Mouse (Mus musculus): ENCODE data around the gene Gm17660. TPM values are rescaled to one million over a fixed set of nuclear protein-coding genes. Genes with fewer than 3 reads are reported as not detected.
"Not testable (repeated sequence)": the region's sequence is repeated elsewhere in the genome, so short reads cannot be mapped to it uniquely, and the experiment has no call there.

Gm17660 gene
- polyA plus RNA-seq, 1 experiment from 2014 or later = not detected

DNA sequence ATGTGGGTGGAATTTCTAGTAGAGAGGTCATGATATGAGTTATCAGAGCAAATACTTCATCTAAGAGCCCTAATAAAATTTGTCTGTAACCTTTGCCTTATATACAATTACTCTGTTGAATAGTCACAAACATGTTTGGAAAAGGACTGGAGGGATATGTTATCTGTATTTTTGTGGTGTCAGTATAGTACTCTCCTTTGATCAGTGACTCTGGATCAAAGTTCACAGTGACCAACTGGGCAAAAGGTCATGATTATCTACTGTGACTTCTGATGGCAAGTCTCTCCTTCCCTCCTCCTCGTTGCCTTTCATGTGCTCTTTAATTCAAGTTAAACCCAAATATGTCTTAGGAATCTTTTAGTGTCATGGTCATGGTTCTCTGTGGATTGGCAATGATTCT is 41.6 kb downstream of the Gm17660 start:
- H3K27ac ChIP-seq (replicated peaks) = no peak overlapping the region
- DNase-seq (ENCODE audit: low spot score) (no peak), ATAC-seq (ENCODE audit: low FRiP score, low TSS enrichment) (no peak)
- H3K36me3 ChIP-seq (ENCODE audit: control insufficient read depth, insufficient read depth, low read length) = no peaks in the 10 kb centered on the region
- no peak overlapping the region for H3K4me2 ChIP-seq (replicated peaks; ENCODE audit: low read depth)
- no peak overlapping the region for H3K9ac ChIP-seq (ENCODE audit: low read length)
- no peaks in the 10 kb centered on the region for H3K9me3 ChIP-seq (ENCODE audit: control insufficient read depth, low read length)
- TF ChIP-seq EP300 (optimal IDR thresholded peaks at IDR 0.05) (no peak), CTCF (IDR thresholded peaks at IDR 0.05; ENCODE audit: low read depth) (no peak)
- WGBS = 48% methylated on average over 1 of the region's 1 CpGs
- no peaks in the 10 kb centered on the region for H3K27me3 ChIP-seq (ENCODE audit: control insufficient read depth, insufficient read depth, low read length)
- H3K4me1 ChIP-seq (replicated peaks; ENCODE audit: control insufficient read depth, insufficient read depth) = no peaks in the 10 kb centered on the region
- no peak overlapping the region for H3K4me3 ChIP-seq (ENCODE audit: low read depth, low read length)

DNA sequence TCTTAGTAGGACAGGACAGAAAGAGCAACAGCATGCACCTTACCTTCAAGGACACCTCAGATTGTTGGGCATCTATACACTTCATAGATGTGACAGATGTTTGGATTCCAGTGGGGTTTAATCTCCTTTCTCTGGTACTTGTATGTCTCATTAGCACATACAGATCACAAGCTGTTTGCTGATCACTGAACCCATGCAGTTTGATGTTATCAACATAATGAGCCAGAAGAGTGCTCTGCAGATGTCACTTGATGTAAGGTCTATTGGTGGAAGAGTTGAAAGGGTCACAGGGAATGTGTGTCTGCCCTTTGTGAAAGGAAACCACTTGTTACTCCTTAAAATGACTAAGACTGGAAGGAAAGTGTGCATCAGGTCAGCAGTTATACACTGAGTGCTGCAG is 42.3 kb downstream of the Gm17660 start:
- Histone ChIP-seq H3K4me1 (replicated peaks; ENCODE audit: control insufficient read depth, insufficient read depth) (no peaks in the 10 kb centered on the region), H3K36me3 (ENCODE audit: control insufficient read depth, insufficient read depth, low read length) (no peaks in the 10 kb centered on the region), H3K27me3 (ENCODE audit: control insufficient read depth, insufficient read depth, low read length) (no peaks in the 10 kb centered on the region), H3K4me3 (ENCODE audit: low read depth, low read length) (no peak overlapping the region), H3K9me3 (ENCODE audit: control insufficient read depth, low read length) (no peaks in the 10 kb centered on the region), H3K9ac (ENCODE audit: low read length) (no peak overlapping the region), H3K27ac (replicated peaks) (no peak overlapping the region), H3K4me2 (replicated peaks; ENCODE audit: low read depth) (no peak overlapping the region)
- no peak for DNase-seq (ENCODE audit: low spot score)
- TF ChIP-seq CTCF (IDR thresholded peaks at IDR 0.05; ENCODE audit: low read depth) (no peak), EP300 (optimal IDR thresholded peaks at IDR 0.05) (no peak)
- ATAC-seq (ENCODE audit: low FRiP score, low TSS enrichment) = no peak

DNA sequence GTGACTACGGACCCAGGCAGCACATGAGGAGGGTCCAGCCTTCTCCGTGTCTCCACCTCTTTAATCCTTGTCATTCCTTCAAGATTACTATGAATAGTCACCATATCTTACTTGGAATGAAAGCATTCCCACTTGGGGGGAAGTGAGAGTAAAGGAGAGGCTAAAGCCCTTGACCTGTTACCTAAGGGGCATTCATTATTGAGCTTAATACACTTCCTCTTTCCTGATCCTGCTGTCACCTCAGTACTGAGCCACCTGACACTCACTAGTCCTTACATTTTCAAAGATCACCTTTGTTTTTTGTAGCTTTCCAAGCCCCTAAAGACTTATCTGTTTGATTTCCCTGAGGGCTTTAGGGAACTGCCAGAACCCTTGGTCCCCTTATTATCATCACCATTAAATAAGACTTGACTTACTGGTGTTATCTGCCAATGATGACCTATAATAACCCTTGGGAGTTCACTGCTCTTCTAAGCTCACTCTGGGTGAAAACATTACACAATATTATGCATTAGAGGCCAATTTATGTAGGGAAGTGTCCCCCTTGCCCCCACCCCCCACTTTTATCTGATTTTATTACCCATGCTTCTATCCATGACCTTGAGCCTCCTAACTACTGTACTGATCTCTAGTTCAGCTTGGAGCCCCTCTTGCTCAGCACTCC is 44.8 kb downstream of the Gm17660 start:
- H3K9ac ChIP-seq (ENCODE audit: low read length) = no peak overlapping the region
- no peaks in the 10 kb centered on the region for H3K9me3 ChIP-seq (ENCODE audit: control insufficient read depth, low read length)
- H3K4me3 ChIP-seq (ENCODE audit: low read depth, low read length) = no peak overlapping the region
- H3K36me3 ChIP-seq (ENCODE audit: control insufficient read depth, insufficient read depth, low read length) = no peaks in the 10 kb centered on the region
- H3K27me3 ChIP-seq (ENCODE audit: control insufficient read depth, insufficient read depth, low read length) = no peaks in the 10 kb centered on the region
- no peak for ATAC-seq (ENCODE audit: low FRiP score, low TSS enrichment)
- WGBS = 87% methylated on average over 2 of the region's 2 CpGs
- DNase-seq (ENCODE audit: low spot score) = no peak
- TF ChIP-seq EP300 (optimal IDR thresholded peaks at IDR 0.05) (no peak), CTCF (IDR thresholded peaks at IDR 0.05; ENCODE audit: low read depth) (no peak)
- H3K27ac ChIP-seq (replicated peaks) = no peak overlapping the region
- H3K4me2 ChIP-seq (replicated peaks; ENCODE audit: low read depth) = no peak overlapping the region
- no peaks in the 10 kb centered on the region for H3K4me1 ChIP-seq (replicated peaks; ENCODE audit: control insufficient read depth, insufficient read depth)

DNA sequence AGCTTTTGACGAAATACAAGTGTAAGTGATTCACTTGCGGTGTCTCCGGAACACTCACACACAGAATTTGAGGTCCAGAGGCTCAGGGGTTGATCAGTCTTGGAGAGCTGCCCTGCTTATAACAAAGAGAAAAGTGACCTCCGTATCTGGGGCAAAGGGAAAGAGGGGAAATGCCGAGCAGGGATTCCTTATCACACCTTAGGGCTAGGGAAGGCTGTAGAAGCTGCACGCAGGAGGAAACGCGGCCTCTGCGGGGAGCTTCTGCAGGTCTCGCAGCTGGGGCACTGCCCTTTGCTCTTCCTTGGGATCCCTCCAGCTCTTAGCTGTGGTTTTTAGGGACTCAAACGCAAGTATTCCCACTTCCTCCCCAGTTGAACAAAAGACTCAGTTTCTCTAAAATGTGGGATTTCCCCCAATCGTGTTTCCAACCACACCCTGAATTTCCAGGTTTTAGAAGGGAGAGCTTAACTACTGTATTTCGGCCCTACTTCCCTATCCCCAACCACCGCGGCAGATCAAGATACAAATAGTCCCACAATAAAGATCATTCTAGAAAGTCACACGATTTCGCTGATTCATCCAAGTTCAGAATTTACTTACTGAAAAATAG is 52.1 kb downstream of the Gm17660 start:
- Histone ChIP-seq H3K27me3 (ENCODE audit: control insufficient read depth, insufficient read depth, low read length) (no peaks in the 10 kb centered on the region), H3K9me3 (ENCODE audit: control insufficient read depth, low read length) (no peaks in the 10 kb centered on the region), H3K4me1 (replicated peaks; ENCODE audit: control insufficient read depth, insufficient read depth) (no peaks in the 10 kb centered on the region; the same call in 1 of the 2 replicates), H3K4me3 (ENCODE audit: low read depth, low read length) (no peak overlapping the region), H3K9ac (ENCODE audit: low read length) (no peak overlapping the region), H3K27ac (replicated peaks) (no peak overlapping the region), H3K36me3 (ENCODE audit: control insufficient read depth, insufficient read depth, low read length) (no peaks in the 10 kb centered on the region), H3K4me2 (replicated peaks; ENCODE audit: low read depth) (no peak overlapping the region)
- DNase-seq (ENCODE audit: low spot score) = peak; percentile 59
- ATAC-seq (ENCODE audit: low FRiP score, low TSS enrichment) = peak; percentile 41
- 54% methylated on average over 17 of the region's 17 CpGs for WGBS
- no peak for TF ChIP-seq EP300 (optimal IDR thresholded peaks at IDR 0.05)
- no peak for TF ChIP-seq CTCF (IDR thresholded peaks at IDR 0.05; ENCODE audit: low read depth)

DNA sequence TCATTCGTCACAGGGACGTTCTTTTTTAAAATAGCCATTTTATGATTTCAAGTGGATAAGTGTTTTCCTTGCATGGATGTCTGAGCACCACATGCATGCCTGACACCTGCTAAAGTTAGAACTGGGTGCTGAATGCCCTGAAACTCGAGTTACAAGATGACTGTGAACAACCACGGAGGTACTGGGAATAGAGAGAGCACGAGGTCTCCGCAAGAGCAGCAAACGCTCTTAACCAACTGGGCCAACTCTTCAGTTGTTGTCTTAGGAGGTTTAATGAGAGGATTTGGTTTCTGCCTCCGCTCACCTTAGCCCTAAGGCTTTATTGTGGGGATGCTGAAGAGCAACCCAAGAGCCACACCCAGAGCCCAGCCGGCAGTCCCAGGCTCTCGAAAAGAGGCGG is 52.6 kb downstream of the Gm17660 start:
- H3K9ac ChIP-seq (ENCODE audit: low read length) = no peak overlapping the region
- 65% methylated on average over 11 of the region's 11 CpGs for WGBS
- H3K4me2 ChIP-seq (replicated peaks; ENCODE audit: low read depth) = no peak overlapping the region

DNA sequence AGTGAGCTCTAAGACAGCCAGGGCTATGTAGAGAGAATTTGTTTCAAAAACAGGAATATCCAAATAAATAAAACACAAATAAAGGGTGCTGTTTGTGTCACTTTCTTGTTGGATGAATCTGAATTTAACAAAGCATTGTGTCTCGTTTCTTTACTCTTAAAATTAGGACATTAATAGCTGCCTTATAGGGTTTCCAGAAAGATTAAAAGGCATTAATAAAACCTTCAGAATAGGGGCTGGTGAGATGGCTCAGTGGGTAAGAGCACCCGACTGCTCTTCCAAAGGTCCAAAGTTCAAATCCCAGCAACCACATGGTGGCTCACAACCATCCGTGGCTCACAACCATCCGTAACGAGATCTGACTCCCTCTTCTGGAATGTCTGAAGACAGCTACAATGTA is 53.2 kb downstream of the Gm17660 start:
- not testable (repeated sequence) for ATAC-seq (ENCODE audit: low FRiP score, low TSS enrichment); DNase-seq (ENCODE audit: low spot score); H3K9ac ChIP-seq (ENCODE audit: low read length); H3K4me2 ChIP-seq (replicated peaks; ENCODE audit: low read depth); H3K4me3 ChIP-seq (ENCODE audit: low read depth, low read length); H3K9me3 ChIP-seq (ENCODE audit: control insufficient read depth, low read length); H3K27ac ChIP-seq (replicated peaks); H3K27me3 ChIP-seq (ENCODE audit: control insufficient read depth, insufficient read depth, low read length); H3K4me1 ChIP-seq (replicated peaks; ENCODE audit: control insufficient read depth, insufficient read depth); H3K36me3 ChIP-seq (ENCODE audit: control insufficient read depth, insufficient read depth, low read length)
- 75% methylated on average over 5 of the region's 5 CpGs for WGBS

More for the DNA sequence above, 52.6 kb downstream of the Gm17660 start:
- TF ChIP-seq EP300 (optimal IDR thresholded peaks at IDR 0.05) = no peak
- TF ChIP-seq CTCF (IDR thresholded peaks at IDR 0.05; ENCODE audit: low read depth) = no peak
- ATAC-seq (ENCODE audit: low FRiP score, low TSS enrichment) = no peak
- Histone ChIP-seq H3K27me3 (ENCODE audit: control insufficient read depth, insufficient read depth, low read length) (no peaks in the 10 kb centered on the region), H3K27ac (replicated peaks) (no peak overlapping the region), H3K36me3 (ENCODE audit: control insufficient read depth, insufficient read depth, low read length) (no peaks in the 10 kb centered on the region), H3K9me3 (ENCODE audit: control insufficient read depth, low read length) (no peaks in the 10 kb centered on the region), H3K4me3 (ENCODE audit: low read depth, low read length) (no peak overlapping the region), H3K4me1 (replicated peaks; ENCODE audit: control insufficient read depth, insufficient read depth) (peaks cover 2% of the 10 kb centered on the region; the same call in 1 of the 2 replicates)
- no peak for DNase-seq (ENCODE audit: low spot score)
